Mouse (Mus musculus): ENCODE data around the gene H2-Q4. TPM values are rescaled to one million over a fixed set of nuclear protein-coding genes. Genes with fewer than 3 reads are reported as not detected.
"Not testable (repeated sequence)": the region's sequence is repeated elsewhere in the genome, so short reads cannot be mapped to it uniquely, and the experiment has no call there.

The H2-Q4 gene
- polyA plus RNA-seq, 1 experiment from 2014 or later, result 0.59 TPM

DNA sequence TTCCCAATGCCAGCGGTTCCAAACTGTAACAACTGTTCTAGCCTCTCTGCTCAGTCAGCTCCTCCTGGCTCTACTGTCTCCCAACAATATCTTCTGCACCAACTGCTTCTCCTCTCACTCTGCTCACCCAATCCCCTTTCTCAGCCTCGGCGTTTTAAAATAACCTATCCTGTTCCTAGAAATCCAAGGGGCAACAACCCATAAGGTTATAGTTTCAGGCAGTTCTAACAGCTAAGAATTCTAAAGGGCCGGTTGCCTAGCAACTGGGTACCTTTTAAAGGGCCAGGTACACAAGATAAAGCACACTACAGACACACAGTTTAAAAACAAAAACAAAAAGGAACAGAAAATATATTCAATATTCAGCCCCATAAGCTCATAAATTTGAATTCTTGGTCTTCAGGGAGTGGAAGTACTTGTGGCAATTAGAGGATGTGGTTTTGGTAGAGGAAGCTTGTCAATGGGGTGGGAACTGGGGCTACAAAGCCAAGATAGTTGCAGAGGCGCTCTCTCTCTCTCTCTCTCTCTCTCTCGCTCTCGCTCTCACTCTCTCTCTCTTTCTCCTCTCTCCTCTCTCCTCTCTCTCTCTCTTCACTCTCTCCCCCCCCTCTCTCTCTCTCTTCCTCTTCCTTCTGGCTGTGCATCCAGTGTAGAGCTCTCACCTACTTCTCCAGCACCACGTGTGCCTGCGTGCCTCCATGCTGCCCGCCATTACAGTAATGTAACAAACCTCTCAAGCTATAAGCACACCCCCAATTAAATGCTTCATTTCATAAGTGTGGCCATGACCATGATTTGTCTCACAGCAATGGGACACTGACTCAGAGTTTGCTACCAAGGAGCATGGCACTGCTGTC is 36.1 kb downstream of the H2-Q4 start:
- H3K9ac ChIP-seq; H3K4me2 ChIP-seq (replicated peaks); DNase-seq (ENCODE audit: low spot score); H3K36me3 ChIP-seq (replicated peaks; ENCODE audit: control insufficient read depth, insufficient read depth); H3K9me3 ChIP-seq (ENCODE audit: control insufficient read depth, low read length); H3K4me3 ChIP-seq (replicated peaks; ENCODE audit: low read length); H3K4me1 ChIP-seq (replicated peaks; ENCODE audit: control insufficient read depth, insufficient read depth, low read length); H3K27me3 ChIP-seq (ENCODE audit: control insufficient read depth, insufficient read depth, low read length); H3K27ac ChIP-seq: not testable (repeated sequence)
- peak; percentile 41; the same call in 1 of the 2 replicates for ATAC-seq (ENCODE audit: low FRiP score)
- 72% methylated on average over 3 of the region's 10 CpGs for WGBS

DNA sequence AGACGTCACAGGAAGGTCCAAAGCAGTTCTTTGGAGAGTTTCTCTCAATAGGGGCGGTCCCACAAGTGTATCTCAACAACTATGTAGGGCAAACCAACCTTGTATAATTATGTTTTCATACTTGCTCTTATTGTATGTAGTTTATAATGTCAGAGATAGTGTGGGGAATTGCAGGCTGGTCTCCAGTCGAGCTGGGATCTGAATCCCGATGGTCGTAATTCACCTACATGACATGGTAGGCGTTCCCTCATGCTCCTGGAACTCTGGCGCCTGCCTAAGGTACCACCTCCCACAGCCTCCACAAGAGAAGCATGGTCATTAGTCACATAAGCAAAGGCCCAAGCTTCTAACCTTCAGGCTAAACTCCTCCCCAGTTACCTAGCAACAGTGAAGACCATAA is 39.4 kb downstream of the H2-Q4 start:
- peaks cover 10% of the 10 kb centered on the region; the same call in 1 of the 2 replicates for H3K27me3 ChIP-seq (ENCODE audit: control insufficient read depth, insufficient read depth, low read length)
- H3K27ac ChIP-seq, result no peak overlapping the region
- H3K4me2 ChIP-seq (replicated peaks), result no peak overlapping the region
- no peak overlapping the region for H3K9ac ChIP-seq
- no peak for ATAC-seq (ENCODE audit: low FRiP score)
- H3K36me3 ChIP-seq (replicated peaks; ENCODE audit: control insufficient read depth, insufficient read depth), result no peaks in the 10 kb centered on the region
- no peaks in the 10 kb centered on the region for H3K9me3 ChIP-seq (ENCODE audit: control insufficient read depth, low read length)
- H3K4me1 ChIP-seq (replicated peaks; ENCODE audit: control insufficient read depth, insufficient read depth, low read length), result no peaks in the 10 kb centered on the region
- no peak overlapping the region for H3K4me3 ChIP-seq (replicated peaks; ENCODE audit: low read length)
- 74% methylated on average over 7 of the region's 7 CpGs for WGBS
- no peak for DNase-seq (ENCODE audit: low spot score)

DNA sequence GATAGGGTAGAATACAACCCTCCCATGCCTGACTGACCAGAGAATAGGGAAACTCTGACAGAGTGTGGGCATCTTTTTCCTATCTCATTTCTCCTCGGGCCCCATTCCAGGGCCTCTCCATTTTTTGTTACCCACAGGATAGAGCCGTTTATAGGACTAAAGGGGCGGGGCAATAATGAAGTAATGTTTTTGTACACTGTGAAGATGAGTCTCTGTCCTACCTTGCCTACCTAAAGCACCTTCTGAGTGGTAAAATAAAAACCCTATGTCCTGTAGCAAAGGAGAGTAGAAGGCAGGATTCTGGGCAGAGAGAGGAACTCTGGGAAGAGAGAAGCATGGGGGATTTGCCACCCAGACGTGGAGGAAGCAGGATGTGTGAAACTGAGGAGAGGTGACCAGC is 40.1 kb downstream of the H2-Q4 start:
- not testable (repeated sequence) for H3K4me2 ChIP-seq (replicated peaks); ATAC-seq (ENCODE audit: low FRiP score); H3K4me1 ChIP-seq (replicated peaks; ENCODE audit: control insufficient read depth, insufficient read depth, low read length); H3K36me3 ChIP-seq (replicated peaks; ENCODE audit: control insufficient read depth, insufficient read depth); H3K9me3 ChIP-seq (ENCODE audit: control insufficient read depth, low read length); H3K27ac ChIP-seq; DNase-seq (ENCODE audit: low spot score); H3K4me3 ChIP-seq (replicated peaks; ENCODE audit: low read length); H3K9ac ChIP-seq
- WGBS, result 76% methylated on average over 4 of the region's 4 CpGs
- H3K27me3 ChIP-seq (ENCODE audit: control insufficient read depth, insufficient read depth, low read length), result peaks cover 11% of the 10 kb centered on the region

DNA sequence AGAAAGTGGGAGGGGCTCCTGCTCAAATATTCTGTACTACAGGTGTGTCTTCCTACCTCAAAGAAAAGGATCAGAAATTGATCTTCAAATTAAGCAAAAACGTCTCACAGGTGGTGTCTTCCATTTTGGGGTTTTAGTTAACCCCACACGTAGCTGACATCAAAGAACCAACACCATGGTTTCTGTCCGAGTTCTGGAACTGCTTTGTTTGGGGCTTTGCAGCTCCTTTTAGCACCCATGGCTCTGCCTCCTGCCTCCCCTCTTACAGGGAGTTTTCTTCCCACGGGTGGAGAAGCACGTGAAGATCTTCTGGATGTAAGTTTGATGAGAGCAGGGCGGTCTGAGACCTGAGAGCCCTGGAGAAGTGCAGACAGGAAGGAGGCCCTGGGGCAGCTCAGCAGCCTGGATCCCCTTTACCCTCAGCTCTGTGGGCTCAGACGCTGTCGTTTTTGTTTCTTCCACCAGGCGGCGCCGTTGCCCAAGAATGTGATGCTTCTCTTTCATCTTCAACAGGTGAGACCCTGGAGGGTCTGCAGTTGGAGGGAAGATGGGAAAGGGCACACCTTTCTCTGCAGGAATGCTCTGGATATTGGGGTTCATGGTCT is 40.9 kb downstream of the H2-Q4 start:
- H3K4me1 ChIP-seq (replicated peaks; ENCODE audit: control insufficient read depth, insufficient read depth, low read length); H3K4me2 ChIP-seq (replicated peaks); H3K9me3 ChIP-seq (ENCODE audit: control insufficient read depth, low read length); H3K4me3 ChIP-seq (replicated peaks; ENCODE audit: low read length); ATAC-seq (ENCODE audit: low FRiP score); H3K9ac ChIP-seq; H3K27ac ChIP-seq; H3K36me3 ChIP-seq (replicated peaks; ENCODE audit: control insufficient read depth, insufficient read depth): not testable (repeated sequence)
- WGBS, result 17% methylated on average over 11 of the region's 11 CpGs
- peaks cover 18% of the 10 kb centered on the region for H3K27me3 ChIP-seq (ENCODE audit: control insufficient read depth, insufficient read depth, low read length)
- peak; percentile 61 for DNase-seq (ENCODE audit: low spot score)

DNA sequence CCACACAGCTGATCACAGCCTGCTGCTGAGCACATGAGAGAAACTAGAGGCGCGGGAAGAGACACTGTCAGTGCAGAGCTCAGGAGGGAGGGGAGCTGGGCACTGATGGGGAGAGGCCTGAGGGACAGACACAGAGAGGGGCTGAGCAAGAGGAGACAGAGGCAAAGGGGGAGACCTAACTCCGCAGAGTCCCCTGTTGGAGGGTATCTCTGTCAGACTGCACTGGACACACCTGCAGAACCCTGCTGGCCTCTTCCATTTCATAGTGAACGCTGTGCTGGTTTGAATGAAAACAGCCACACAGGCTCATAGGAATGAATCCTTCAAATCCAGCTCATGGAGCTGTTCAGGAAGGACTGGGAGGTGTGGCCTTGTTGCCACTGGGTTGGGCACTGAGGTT is 41.9 kb downstream of the H2-Q4 start:
- ATAC-seq (ENCODE audit: low FRiP score); H3K4me3 ChIP-seq (replicated peaks; ENCODE audit: low read length); DNase-seq (ENCODE audit: low spot score); H3K9me3 ChIP-seq (ENCODE audit: control insufficient read depth, low read length); H3K4me1 ChIP-seq (replicated peaks; ENCODE audit: control insufficient read depth, insufficient read depth, low read length); H3K4me2 ChIP-seq (replicated peaks); H3K27ac ChIP-seq; H3K9ac ChIP-seq; H3K36me3 ChIP-seq (replicated peaks; ENCODE audit: control insufficient read depth, insufficient read depth): not testable (repeated sequence)
- peaks cover 27% of the 10 kb centered on the region for H3K27me3 ChIP-seq (ENCODE audit: control insufficient read depth, insufficient read depth, low read length)
- WGBS, result 85% methylated on average over 4 of the region's 4 CpGs

DNA sequence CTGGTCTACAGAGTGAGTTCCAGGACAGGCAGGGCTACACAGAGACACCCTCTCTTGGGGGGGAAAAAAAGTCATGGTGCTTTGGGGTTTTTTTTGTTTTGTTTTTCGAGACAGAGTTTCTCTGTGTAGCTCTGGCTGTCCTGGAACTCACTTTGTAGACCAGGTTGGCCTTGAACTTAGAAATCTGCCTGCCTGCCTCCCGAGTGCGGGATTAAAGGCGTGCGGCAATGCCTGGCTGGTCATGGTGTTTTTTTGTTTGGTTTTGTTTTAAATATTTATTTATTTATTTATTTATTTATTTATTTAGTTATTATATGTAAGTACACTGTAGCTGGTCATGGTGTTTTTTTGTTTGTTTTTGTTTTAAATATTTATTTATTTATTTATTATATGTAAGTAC is 42.9 kb downstream of the H2-Q4 start:
- H3K4me3 ChIP-seq (replicated peaks; ENCODE audit: low read length); DNase-seq (ENCODE audit: low spot score); H3K36me3 ChIP-seq (replicated peaks; ENCODE audit: control insufficient read depth, insufficient read depth); ATAC-seq (ENCODE audit: low FRiP score); H3K27ac ChIP-seq; H3K9me3 ChIP-seq (ENCODE audit: control insufficient read depth, low read length); H3K9ac ChIP-seq; H3K4me2 ChIP-seq (replicated peaks); H3K4me1 ChIP-seq (replicated peaks; ENCODE audit: control insufficient read depth, insufficient read depth, low read length): not testable (repeated sequence)
- H3K27me3 ChIP-seq (ENCODE audit: control insufficient read depth, insufficient read depth, low read length), result peaks cover 27% of the 10 kb centered on the region
- WGBS, result 90% methylated on average over 5 of the region's 5 CpGs

DNA sequence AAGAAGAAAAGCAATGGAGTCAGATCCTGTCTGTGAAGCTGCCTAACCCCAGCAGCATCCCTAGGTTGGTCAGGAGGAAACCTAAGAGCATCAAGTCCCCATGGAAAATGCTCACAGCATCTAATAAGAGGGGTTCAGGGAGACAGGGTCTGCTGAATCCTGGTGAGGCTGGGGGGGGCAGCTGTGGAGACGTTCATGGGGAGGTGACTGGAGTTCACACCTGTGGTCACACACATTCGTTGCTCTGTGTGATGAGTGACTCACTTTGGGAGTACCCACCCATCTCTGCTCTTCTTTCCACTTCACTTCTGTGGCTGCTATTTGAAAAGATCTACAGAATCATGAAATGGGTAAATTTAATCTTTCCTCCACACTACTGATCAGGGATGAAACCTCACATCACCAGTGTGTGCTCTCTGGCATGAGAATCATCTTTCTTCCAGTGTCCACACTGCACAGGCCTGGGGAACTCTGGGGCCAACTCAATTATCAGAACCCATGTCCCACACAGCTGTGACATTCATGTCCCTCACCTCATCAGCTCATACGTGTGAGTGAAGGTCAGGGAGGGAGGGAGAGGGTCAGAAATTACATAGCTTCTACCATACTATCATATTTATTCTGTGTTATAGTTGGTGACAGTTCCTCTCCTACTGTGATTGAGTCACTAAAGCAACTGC is 43.9 kb downstream of the H2-Q4 start:
- H3K4me3 ChIP-seq (replicated peaks; ENCODE audit: low read length); H3K9ac ChIP-seq; H3K4me2 ChIP-seq (replicated peaks); H3K36me3 ChIP-seq (replicated peaks; ENCODE audit: control insufficient read depth, insufficient read depth); ATAC-seq (ENCODE audit: low FRiP score); H3K9me3 ChIP-seq (ENCODE audit: control insufficient read depth, low read length); H3K4me1 ChIP-seq (replicated peaks; ENCODE audit: control insufficient read depth, insufficient read depth, low read length); H3K27ac ChIP-seq; DNase-seq (ENCODE audit: low spot score): not testable (repeated sequence)
- WGBS, result 78% methylated on average over 3 of the region's 3 CpGs
- H3K27me3 ChIP-seq (ENCODE audit: control insufficient read depth, insufficient read depth, low read length), result peaks cover 27% of the 10 kb centered on the region

DNA sequence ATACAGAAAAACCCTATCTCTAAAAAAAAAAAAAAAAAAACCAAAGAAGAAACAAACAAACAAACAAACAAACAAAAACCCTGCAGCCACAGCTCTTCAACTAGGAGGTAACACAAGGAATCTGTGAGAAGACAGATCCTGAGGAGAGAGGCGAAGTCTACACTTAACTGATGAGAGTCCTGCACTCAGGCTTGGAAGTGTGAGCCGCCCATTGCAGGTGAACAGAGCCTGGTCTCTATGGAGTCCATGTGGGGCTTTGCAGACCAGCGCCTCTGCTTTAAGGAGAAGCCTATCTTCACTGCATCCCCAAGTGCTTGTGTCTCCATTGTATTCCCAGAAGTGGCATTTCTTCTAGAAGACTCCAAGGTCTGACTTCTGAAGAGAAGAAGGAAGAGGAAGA is 44.7 kb downstream of the H2-Q4 start:
- not testable (repeated sequence) for H3K4me1 ChIP-seq (replicated peaks; ENCODE audit: control insufficient read depth, insufficient read depth, low read length); ATAC-seq (ENCODE audit: low FRiP score); H3K27ac ChIP-seq; H3K36me3 ChIP-seq (replicated peaks; ENCODE audit: control insufficient read depth, insufficient read depth); H3K4me2 ChIP-seq (replicated peaks); H3K9me3 ChIP-seq (ENCODE audit: control insufficient read depth, low read length); H3K9ac ChIP-seq; H3K4me3 ChIP-seq (replicated peaks; ENCODE audit: low read length); DNase-seq (ENCODE audit: low spot score)
- 80% methylated on average over 3 of the region's 3 CpGs for WGBS
- H3K27me3 ChIP-seq (ENCODE audit: control insufficient read depth, insufficient read depth, low read length), result peaks cover 27% of the 10 kb centered on the region

DNA sequence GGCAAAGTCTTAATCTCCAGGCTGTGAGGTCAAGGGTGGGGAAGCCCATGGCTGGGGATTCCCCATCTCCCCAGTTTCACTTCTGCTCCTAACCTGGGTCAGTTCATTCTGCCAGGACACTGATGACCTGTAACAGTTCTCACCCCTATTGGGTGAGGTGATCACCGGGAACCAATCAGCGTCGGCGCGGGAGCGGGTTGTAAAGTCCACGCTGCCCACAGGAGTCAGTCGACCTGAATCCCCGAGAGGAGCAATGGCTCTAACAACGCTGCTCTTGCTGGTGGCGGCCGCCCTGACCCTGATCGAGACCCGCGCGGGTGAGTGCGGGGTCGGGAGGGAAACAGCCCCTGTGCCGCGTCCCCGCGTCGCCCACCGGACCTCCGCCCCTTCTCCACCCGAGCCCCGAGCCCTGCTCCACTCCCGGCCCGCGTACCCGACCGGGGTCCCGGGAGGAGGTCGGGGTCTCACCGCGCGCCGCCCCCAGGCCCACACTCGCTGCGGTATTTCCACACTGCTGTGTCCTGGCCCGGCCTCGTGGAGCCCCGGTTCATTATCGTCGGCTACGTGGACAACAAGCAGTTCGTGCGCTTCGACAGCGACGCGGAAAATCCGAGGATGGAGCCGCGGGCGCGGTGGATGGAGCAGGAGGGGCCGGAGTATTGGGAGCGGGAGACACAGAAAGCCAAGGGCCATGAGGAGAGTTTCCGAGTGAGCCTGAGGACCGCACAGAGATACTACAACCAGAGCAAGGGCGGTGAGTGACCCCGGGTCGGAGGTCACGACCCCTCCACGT is 45.4 kb downstream of the H2-Q4 start, which contains the start of gene H2-Q6:
Gene H2-Q6, plus strand, starts transcription at position 227 of the 793 bp plus-strand sequence.
- not testable (repeated sequence) for H3K36me3 ChIP-seq (replicated peaks; ENCODE audit: control insufficient read depth, insufficient read depth); H3K4me1 ChIP-seq (replicated peaks; ENCODE audit: control insufficient read depth, insufficient read depth, low read length); H3K27ac ChIP-seq; H3K9me3 ChIP-seq (ENCODE audit: control insufficient read depth, low read length)
- DNase-seq (ENCODE audit: low spot score) (peak; percentile 41), ATAC-seq (ENCODE audit: low FRiP score) (peak; percentile 71)
- 0 out of 2 replicates have a peak within 1 kb of the TSS, but pooled peaks have one; percentile 34 for H3K9ac ChIP-seq
- H3K27me3 ChIP-seq (ENCODE audit: control insufficient read depth, insufficient read depth, low read length), result peaks cover 27% of the 10 kb centered on the region
- H3K4me3 ChIP-seq (replicated peaks; ENCODE audit: low read length), result peak within 1 kb of the TSS; percentile 36
- peak within 1 kb of the TSS; percentile 66 for H3K4me2 ChIP-seq (replicated peaks)
- under 1% methylated on average over 51 of the region's 66 CpGs for WGBS

Measured in hindbrain, embryonic 14.5 days (tissue).